Mouse (Mus musculus) gastrocnemius, postnatal 10 days (tissue): Measurements from ENCODE around the gene Arap1. TPM values are rescaled to one million over a fixed set of nuclear protein-coding genes. Genes with fewer than 3 reads are reported as not detected.

Source experiments
- DNase-seq: peaks from one replicate; pipeline ENCODE4 v3.0.0; 2021; ENCODE audit warnings: mixed read lengths
- total RNA-seq, 2 experiments: library from RNA; stranded (reverse); gene quantifications; 2 replicates each; pipeline ENCODE4 v1.2.3; 2021

The Arap1 gene
- total RNA-seq, 2 experiments from 2014 or later: 23.1 to 32.4 TPM

- DNase-seq: no peak
Measured at GRCm38 (mm10) chr7:101362791-101363191, 14.9 kb downstream of the Arap1 start.

- no peak for DNase-seq
Measured at GRCm38 (mm10) chr7:101363914-101364313, 16.0 kb downstream of the Arap1 start.

- DNase-seq: no peak
Measured at GRCm38 (mm10) chr7:101367901-101368852, 20.3 kb downstream of the Arap1 start.

DNA sequence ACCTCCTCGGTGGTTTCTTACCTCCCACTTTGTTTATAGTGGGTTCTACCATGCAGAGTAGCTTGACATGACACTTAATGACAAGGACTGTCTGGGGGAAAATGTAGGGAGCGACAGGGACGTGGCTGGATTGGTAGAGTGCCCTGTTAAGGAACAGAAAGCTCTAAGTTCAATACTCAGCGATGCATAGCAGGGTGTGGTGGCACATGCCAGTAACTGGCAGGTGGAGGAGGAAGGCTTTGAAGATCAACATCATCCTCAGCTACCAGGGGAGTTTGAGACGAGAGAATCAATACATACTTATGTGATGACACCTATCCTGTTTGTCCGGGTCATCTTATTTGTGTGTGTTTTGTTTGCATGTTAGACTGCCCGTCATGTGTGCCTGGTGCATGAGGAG, 21.8 kb downstream of the Arap1 start:
- no peak for DNase-seq

DNA sequence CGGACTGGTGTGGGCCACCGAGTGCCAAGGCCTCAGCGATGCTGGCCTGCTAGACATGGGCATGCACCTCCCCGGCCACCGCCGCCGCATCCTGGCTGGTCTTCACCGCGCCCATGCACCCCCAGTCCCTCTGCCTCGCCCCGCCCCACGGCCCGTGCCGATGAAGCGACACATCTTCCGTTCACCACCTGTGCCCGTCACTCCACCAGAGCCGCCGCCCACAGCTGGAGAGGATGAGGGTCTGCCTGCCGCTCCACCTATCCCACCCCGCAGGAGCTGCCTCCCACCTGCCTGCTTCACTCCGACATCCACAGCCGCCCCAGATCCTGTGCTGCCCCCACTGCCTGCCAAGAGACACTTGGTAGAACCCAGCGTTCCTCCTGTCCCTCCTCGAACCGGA, 25.2 kb downstream of the Arap1 start:
- no peak for DNase-seq

- no peak for DNase-seq
Measured at GRCm38 (mm10) chr7:101374155-101374554, 26.3 kb downstream of the Arap1 start.

- no peak for DNase-seq
Measured at GRCm38 (mm10) chr7:101376701-101377340, 29.0 kb downstream of the Arap1 start.

DNA sequence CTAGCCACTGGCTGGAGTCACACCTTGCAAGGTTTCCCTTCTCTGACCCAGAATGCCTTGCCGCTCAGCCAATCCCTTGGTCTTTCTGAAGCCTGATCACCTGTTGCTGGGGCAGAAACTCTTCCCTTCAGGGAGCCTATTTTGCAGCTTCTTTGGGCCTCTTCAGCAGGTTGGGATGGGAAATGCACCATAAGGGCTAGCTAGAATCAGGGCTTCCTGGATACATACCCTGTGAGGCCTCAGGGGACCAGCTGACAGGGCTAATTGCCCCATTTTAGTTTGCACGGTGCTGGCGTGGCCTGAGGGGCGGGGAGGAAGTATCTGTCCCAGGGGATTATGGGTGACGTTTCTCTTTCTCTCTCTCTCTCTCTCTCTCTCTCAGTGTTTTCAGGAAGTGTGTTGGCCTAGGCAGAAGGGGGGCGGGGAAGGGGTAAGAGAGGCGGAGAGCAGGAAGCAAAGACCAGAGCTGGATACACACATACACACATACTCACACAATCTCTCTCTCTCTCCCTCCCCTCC, 29.9 kb downstream of the Arap1 start:
- DNase-seq: peak; percentile 57

DNA sequence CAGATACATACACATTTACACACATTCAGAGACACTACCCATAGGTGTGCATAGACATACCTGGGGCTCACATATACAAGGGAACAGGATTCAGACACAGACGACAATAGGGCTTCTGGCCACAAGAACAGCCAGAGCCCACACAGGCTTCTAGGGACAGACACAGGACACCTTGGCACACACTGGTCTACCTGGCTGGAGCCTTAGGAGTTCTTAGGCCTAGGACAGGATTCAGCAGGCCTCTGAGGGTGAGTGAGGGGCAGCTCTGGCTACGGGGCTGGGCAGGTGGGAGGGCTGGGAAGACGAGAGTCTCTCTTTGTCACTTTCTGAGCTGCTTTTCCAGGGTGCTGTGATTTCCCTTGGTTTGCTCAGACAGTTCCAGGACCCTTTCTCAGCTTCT, 30.4 kb downstream of the Arap1 start:
- DNase-seq: no peak

GRCm38 (mm10) chr7:101378796-101379465, 31.1 kb downstream of the Arap1 start:
- DNase-seq: peak; percentile 14

DNA sequence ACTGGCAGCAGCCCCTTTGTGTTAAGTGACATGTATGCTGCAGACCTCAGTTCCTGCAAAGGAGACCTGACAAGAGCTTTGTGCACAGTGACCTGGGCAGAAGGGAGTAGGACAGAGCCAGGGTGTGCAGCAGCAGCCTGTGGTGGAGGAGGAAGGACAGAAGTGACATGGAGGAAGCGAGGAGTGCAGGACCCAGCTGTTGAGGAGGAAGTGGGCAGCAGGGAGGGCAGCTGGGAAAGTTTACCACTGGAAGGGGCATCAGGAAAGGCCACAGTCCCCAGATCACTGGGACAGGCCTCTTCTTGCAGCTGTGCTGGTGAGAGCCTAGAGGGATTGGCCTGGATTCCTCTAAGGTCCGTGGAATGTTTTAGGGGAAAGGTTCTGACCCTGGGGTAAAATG, 31.9 kb downstream of the Arap1 start:
- DNase-seq: no peak

DNA sequence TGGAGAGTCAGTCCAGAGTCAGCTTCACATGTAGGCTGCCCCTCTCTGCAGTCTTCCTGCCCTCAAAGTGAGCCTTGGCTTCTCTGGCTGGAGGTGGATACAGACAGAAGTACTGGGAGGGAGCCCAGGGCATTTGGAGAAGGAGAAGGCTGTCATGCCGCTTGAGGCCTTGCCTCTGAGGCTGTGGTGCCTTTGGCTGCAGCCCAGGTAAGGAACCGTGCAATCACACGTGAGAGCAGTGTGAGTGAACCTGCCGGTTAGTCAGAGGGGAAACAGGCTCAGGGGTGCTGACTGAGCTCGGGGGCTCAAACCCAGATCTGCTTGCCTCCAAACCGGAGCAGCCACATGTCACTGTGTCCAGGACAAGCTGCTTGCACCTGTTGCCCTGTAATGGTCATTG, 33.6 kb downstream of the Arap1 start:
- no peak for DNase-seq

DNA sequence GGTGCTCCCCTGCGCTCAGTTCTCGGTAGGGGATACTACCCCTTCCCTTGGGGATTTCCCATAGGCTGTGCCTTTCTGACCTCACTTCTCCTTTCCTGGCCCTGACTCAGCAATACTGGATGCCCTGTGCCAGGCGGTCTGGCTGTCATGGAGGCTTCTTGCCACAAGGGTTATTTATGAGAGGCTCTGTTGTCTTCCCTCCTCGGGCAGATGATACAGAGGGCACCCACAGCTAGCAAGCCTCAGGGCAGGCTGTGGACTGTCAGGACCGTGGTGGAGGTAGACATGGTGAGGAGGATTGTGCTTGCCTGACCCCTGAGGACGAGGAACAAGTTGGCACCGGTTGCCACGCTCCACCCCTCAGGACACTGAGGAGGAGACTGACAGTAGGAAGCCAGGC, 34.5 kb downstream of the Arap1 start:
- DNase-seq: no peak

DNA sequence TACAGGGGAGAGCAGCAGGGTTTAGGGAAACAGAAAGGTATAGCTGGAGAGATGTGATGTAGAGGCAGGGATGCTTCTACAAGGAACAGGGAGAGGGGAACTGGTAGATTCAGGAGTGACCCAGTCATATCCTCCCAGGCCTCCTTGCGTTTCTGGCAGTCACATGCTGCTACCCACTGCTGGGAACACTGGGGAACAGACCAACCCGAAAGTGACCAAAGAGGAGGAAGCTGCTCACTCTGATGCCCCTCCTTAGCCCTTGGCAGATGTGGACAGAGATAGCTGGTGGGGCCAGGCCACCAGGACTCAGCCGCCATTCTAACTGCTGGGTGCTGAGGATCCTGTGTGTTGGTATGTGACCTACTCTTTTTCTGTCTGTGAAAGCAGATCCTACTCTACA, 35.9 kb downstream of the Arap1 start:
- no peak for DNase-seq

- no peak for DNase-seq
Measured at GRCm38 (mm10) chr7:101384931-101385330, 37.1 kb downstream of the Arap1 start.

GRCm38 (mm10) chr7:101385331-101385733, 37.5 kb downstream of the Arap1 start:
- no peak for DNase-seq

DNA sequence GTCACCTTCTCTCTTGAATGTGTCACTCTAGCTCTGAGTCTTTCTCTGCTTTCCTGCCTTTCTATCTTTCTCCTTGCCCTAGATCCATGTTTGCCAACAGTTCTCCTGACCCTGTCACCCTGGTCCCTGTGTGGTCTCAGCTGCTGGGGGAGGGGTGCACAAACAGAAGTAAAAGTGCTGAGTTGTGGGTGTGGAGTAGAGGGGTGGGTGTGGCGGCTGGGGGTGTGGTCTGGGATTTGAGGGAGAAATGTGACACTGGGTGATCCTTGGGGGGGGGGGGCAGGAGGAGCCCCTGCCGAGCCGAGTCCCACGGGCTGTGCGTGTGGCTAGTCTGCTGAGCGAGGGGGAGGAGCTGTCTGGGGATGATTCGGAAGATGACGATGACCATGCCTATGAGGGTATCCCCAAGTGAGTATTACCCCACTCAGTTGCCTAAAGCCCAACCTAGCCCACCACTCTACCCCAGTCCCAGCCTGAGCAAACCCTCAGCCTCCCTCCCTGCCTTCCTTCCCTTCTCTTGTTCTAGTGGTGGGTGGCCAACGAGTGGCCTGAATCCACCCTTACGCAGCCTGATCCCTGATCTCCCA, 38.1 kb downstream of the Arap1 start:
- DNase-seq: no peak

GRCm38 (mm10) chr7:101389256-101389655, 41.4 kb downstream of the Arap1 start:
- DNase-seq: no peak

DNA sequence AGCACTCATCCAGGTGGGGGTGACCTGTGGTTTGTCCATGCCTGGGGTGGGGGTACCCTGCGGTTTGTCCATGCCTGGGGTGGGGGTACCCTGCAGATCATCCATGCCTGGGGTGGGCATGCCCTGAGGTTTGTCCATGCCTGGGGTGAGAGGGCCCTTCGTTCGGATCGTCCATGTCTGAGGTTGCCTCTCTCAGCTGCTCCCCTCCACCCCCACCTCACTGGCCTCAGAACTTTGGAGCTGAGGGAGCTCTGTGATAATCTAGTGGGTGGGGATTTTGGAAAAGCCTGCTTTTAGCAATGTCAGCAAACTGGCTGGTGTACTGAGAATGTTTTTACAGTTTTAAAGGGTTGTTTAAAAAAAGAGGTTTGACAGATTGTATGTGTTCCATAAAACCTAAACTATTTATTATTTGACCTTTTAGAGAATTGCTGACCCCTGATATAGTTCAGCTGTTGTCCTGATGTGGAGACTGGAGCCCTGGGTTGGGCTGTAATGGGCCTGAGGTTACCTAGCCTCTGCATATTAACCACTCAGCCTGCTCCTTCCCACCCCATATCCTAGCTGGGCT, 44.1 kb downstream of the Arap1 start:
- no peak for DNase-seq

DNA sequence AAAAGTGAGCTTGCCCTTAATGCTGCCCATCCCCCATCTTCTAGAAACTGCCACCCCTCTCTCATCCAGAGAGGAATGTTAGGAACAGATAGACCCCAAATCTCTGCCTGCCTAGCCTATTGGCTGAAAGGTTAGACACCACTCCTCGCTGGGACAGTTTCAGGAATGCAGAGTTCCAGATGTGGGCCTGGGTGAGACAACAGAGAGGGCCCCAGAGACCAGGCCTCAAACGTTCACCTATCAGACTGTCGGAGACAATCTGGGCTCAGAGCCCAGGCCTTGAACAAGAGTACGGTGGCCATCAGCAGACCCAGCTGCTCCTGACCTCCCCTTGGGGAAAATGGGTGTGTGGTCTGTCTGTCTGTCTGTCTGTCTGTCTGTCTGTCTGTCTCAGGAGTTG, 45.1 kb downstream of the Arap1 start:
- DNase-seq: no peak

DNA sequence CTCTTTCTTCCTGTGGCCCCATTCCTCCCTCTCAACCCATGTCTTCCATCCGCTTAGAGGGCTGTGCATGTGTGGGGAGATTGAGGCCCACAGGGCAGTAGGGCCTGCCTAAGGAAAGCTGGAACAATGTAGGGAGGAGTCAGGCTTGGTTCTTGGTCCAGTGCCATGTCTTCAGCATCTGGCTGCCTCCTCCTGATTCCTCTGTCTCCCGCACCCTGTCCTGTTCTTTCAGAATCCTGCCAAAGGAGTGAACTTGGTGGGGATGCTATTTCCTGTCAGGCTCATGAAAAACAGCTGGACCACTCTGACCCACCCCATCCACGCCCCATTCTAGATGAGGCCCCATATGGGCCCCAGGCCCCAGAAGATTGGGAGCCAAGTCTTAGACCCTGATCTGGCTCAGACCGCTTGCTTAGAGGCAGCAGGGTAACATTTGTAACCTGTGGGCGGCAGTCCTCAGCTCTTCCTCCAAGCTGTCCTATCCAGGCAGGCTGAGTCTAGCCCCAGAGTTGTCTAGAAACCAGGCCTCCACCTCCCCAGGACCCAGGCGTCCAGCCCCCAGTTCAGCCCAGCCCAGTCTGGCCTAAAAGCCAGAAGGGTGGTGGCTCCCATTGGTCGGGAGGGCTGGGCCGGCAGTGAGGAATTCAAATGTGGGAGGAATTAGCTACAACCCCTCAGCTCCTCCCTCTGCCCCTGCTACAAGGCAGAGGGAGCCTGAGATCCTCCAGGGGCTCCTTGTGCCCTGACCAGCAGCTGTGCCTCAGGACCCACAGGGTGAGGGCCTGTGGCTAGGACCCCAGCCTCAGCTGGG, 46.0 kb downstream of the Arap1 start:
- DNase-seq: peak; percentile 59
